Mouse (Mus musculus) embryo, embryonic 11 days (tissue): ENCODE measurements around the gene Stpg1.
A peak's percentile ranks its signal among the peaks of the same experiment; 100 is the strongest.

Experiments
- DNase-seq: peaks from one replicate; pipeline ENCODE4 v3.0.0-alpha.2; 2015

Stpg1 gene

DNA sequence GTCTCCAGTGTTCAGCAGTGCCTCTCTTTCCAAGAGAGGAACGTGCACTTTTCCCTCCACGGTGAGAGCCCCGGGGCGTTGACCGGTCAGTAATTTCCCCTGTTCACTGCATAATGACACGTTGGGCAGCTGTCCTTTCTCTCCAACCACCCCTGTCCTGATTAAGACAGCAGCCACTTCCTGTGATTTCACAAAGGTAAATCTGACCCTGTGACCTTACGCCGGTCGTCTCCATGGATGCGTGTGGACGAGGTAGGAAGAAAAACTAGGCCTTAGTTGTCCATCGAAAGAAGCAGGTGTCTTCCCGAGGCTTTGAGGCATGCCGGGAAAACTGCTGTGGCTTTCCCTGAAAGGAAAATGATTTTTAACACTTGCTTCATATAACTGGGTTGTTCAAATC, 20.3 kb downstream of the Stpg1 start:
- no peak for DNase-seq

DNA sequence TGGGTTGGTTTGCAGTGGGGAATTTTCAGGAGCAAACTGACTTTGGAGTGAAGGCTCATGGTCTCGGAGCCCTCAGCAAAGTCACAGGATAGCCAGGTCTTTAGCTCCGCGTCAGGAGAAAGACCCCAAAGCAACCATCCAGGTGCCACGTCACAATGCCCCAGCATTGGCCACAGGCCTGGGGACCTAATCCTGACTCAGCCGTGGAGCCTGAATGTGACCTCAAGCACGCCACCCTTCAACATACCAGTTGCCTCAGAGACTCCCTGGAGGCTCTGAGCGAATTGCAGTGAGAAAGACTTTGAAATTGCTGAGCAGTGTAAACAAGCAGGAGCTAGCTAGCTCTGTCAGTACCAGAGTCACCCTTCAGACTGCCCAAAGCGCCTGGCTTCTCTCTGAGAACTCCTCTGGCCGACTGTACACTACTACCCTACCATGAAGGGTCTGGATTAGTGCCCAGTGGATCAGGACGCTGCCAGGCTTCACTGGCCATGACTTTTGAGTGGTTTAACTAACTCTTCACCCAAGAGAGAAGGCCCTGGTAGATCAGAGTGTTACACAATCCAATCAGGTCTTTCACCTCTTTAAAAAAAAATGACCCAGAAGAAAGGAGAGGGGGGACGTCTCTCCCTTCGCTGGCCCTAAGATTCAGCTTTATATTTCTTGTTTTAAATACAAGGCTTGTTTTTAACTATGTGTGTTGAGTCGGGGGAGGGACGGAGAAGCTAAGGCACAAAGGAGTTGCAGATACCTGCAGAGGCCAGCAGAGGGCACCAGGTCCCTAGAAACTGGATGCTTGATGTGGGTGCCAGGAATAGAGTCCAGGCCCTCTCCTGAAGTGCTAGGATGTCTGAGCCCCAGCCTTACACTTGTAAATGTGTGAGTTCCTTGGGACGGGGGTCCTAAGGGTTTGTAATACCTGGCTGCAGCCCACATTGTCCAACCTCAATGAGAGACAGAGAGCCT, 22.0 kb downstream of the Stpg1 start:
- peak; percentile 63 for DNase-seq

DNA sequence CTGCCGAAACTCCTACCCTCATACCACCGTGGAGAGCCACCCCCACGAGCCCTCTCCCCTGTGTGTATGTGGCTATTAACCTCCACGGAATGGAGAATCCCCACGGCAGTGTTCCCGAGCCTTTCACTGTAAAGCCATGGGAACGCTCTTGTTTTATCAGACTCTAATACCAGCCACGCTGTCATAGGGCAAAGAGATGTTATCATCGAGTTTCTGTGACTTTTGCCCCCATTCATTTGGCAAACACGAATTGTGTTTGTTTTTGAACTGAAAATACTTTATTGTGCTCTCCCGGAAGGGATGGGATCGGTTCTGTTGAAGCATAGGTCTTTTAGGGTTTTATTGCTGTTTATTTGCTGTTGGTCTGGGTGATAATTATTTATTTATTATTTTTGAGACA, 23.5 kb downstream of the Stpg1 start:
- no peak for DNase-seq

DNA sequence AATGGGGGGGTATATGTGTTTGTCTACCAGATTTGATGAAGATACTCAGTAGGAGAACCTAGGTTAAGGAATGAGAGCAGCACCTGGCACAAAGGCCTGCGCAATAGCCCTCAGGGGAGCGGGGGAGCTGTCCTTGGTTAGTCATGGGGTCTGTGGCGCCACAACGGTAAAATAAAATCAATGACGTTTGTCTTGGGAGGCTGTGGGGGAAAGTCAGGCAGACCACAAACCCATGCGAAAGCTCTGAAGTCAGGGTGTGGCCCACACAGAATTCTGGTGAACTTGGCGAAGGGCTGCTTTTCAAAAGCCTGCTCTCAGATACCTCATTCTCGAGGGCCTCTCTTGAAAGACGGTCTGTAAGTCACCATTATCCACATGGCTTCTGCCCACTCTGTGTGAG, 25.8 kb downstream of the Stpg1 start:
- DNase-seq = no peak

DNA sequence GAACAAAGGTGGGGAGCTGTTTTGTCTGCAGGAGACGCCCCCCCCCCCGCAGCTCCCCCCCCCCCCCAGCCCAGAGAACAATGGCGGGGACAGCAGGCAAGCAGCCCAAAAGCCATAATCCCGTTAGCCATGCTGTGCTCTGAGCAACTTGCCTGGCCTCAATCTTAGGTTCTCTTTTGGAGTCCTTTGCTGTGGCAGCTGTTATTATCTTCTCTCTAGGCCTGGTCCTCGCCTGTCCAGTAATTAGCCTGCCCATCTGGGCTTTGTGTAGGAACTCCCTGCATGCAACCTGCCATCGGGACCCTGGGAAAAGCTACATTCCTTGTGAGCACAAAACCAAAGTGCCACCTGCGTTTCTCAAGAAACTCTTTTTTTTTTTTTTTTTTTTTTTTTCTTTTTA, 29.3 kb downstream of the Stpg1 start:
- DNase-seq = peak; percentile 50

DNA sequence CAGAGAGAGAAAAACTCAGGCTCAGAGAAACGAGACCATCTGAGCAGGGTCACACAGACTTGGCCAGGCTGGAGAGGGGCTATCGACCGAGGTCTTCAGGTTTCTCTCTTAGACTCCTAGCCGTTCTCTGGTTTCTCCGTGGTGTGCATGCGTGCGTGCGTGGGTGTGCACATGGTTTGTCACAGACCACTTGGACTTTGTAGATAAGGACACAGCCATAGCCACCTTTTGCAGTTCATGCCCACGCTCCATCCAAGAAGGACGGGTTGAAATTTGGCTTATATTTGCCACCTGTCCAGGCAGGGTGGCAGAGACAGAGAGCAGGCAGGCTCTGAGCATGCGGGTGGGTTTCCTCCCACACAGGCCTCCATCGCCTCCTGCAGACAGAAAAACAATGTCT, 30.5 kb downstream of the Stpg1 start:
- no peak for DNase-seq

DNA sequence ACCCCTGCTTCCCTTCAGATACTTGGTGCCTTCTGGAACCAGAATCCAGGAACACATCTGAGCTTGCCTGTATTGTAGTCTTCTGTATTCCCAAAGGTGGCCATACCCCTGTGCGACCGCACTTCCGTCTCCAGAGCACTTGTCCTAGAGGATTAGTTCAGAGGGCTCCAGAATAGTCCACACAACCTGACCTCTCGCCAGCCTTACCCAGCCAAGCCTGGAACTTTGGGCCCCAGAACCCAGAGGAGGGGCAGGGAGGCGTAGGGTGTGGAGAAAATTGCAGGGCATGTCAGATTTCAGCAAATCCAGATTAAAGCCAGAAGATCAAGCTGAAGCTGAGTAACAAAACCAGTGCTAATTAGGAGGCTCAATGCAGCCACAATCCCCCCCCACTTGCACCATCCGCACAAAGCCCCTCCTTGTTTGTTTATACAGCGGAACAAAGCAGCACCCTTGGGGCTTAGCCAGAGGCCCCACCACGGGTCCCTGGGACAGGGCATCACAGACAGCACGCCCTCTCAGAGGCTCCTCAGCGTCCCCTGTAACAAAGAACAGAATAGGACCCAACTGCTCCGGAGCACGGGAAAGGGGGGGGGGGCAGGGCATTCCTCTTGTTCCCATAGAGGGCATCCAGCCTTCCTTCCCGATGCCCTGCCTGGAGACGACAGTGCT, 31.6 kb downstream of the Stpg1 start:
- peak; percentile 52 for DNase-seq

DNA sequence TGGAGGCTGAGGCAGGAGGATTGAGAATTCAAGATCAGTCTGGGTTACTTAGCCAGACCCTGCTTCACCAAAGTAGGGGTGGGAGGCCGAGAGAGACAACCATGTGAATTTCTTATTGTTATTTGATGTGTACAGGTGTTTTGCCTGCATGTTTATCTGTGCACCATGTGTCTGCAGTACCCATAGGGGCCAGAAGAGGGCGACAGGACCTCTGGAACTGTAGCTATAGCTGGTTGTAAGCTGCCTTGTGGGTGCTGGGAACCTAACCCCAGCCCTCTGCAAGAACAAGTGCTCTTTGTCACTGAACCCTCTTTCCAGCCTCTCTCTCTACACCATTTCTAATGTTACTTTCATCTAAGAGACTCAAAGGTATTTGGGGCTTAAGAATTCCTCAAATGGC, 35.7 kb downstream of the Stpg1 start:
- no peak for DNase-seq

DNA sequence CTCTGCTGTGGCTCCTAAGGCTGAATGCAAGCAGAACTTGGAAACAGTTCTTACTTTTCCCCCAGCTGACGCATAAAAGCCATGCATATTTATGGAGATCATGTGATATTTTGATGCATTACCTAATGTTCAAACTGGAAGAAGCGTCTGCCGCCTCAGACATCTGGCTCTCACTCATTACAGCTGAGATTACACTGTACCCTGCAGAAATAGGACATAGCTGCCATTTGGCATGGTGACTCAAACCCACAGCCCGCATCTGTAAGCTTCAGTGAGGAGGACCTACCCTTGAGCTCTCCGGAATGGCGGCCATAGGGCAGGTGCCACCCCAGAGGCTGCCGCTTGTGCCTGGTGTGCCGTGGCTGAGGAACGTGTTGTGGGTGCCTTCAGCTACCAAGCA, 36.6 kb downstream of the Stpg1 start:
- DNase-seq = no peak

DNA sequence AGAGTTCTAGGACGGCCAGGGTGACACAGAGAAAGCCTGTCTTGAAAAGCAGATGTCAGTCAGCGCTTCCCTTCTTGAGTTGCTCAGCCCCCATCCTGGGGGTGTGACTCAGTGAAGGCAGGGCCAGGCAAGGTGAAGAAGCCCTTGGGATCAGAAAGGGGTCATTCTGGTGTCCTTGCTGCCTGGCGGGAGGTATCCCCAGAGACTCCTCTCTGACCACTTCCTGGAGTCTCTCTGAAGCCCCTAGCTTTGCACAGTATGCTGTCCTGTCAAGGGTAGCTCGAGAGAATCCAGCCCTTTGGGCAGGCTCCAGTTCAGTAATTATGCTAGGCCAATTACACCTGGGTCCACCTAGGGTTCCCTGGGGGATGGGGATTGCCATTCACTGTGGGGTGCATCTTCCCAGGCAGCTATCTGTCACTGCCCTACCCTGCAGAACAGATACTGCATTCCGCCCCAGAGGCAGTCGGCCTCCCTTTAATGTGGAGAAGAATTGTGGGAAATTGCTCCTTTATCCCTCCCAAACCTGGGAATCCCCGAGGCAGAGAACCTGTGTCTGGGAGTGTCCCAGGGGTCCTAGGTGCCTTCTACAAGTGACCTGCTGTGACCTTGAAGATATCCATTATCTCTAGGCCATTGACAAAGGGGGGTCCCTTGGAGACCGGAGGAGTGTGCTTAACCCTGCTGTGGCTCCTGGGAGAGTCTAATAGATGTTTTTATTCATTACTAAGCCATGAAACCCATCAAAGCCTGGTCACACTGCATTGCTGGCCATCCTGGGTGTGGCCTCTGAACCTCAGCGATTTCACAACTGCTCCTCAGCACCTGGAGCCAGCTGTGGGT, 37.4 kb downstream of the Stpg1 start:
- DNase-seq = no peak

DNA sequence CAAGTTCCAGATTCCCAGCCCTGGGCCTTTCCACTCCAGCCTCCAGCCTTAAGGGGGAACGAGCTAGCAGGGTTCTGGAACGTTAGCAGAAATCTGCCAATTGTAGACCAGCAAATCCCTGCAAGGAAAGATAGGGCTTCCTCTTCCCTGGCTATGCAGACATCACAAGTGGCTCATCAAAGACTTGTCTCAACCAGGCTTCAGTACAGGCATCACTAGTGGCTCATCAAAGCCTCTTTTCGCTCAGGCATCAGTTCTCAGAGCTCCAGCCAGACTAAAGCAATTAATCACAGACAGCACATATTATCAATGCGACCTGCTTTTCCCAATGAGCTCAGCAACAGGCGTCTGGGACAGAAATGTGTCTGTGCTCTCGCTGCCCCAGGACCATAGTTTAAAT, 38.4 kb downstream of the Stpg1 start:
- no peak for DNase-seq

DNA sequence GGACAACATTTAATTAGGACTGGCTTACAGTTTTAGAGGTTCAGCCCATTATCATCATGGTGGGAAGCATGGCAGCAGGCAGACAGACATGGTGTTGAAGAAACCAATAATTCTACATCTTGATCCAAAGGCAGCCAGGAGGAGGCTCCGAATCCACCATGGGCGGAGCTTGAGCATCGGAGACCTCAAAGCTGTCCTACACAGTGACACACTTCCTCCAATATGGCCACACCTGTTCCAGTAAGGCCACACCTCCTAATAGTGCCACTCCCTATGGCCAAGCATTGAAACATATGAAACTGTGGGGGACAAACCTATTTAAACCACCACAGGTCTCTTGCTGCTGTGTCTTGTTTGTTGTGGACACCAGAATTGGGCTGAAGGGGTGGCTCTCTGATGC, 40.4 kb downstream of the Stpg1 start:
- DNase-seq = no peak

DNA sequence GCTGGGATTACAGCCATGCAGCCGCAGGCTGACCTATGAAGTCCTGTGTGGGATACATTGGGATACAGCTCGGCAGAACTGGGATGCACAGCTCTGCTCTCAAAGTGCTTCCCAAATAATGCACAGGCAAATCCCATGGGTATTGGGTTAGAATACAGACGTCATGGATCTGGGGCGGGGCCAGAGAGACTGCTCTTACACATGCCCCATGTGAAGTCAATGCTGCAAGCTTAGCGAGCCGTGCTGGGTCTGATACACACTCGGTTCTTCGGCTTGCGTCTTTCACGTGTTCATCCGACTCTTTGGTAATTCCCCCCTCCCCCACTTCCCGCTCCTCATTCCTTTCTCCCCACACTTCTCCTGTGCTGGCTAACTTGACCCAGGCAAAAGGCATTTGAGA, 44.5 kb downstream of the Stpg1 start:
- DNase-seq = no peak

DNA sequence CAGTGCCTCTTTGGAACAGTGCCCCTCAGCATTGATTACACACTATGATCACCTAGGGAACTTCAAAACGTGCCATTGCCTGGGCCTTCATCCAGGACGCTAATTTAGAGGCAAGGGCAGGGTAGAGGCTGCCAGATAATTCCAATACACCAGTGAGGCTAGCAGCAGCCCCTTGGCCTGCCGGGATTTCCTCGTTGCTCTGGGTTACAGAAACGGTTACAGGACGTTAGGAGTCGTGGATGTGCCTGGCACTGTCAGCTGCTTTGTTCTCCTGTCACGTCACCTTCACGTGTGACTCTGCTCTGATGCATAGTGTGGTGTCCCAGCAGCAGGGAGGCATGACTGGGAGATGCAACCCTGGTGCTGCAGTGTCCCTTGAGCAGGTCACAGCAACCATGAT, 45.5 kb downstream of the Stpg1 start:
- DNase-seq = no peak

DNA sequence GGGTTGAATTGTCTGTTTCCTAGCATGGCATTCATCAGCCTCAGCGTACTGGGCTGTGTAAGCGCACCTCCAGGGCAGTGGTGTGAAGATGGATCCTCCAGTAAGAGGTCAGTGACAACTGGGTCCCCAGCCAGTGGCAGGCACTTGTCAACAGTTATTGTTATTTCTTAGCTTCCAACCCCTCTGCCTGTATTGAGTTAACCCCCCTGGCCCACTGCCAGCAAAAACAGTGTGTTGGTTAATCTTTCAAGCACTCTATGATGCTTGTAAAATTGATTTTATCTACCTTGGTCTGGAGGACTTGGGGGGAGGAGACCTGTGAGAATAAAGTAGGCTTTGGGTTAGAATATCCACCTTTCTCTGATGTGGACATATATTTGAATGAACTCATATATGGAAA, 49.7 kb downstream of the Stpg1 start:
- no peak for DNase-seq

DNA sequence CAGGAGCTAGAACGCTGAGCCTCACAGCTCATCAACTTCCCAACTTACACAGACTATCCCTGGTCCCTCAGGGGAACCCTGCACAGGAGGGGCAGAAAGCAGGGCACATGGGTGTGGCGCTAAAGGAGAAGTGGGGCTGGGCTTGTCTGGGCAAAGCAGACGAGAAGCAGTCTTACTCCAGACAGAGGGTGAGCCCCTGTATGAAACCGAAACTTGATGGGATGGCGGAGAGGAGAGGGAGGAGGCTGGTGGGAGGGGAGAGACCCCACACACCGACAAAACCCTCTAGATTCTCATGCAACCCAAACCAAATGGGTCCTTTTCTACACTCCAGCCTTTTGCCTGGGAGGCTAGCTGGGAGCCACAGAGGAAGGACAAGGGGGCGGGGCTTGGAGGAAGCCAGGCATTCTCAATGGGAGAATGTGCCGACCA, 50.5 kb downstream of the Stpg1 start:
- DNase-seq = peak; percentile 51

DNA sequence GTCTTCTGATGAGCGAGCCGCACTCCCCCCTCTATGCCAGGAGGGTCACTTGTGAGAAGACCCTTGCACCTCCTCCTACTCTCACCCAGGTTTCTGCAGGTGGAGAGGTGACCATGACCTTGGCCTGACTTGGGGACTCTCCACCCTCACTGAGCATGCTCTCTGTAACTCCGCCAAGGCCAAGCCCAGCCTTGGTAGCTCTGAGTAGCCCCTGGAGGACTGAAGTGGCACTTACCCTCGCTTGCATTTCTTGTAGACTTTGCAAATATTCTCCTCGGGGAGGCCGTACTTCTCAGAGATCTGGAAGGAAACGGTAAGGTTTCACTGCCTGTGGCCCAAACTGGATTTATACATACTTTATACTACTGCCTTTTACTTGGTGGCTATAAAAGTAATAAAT, 51.4 kb downstream of the Stpg1 start:
- DNase-seq = no peak

DNA sequence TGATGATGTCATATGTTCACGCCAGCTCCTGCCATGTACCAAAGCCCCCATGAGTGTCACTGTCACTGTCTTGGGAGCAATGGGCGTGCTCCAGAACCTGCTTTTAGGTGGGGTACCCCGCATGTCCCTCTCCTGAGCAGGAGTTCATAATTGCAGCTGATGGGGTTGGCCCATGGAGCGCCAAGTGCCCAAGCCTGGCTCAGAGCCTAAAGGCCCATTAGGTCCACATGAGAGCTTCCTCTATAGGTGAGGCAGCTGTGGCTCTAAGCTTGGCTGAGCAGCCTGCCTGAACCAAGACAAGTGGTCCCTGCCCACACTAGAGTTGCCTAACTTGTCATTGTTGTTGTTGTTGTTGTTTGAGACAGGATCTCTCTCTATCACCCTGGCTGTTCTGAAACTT, 52.2 kb downstream of the Stpg1 start:
- no peak for DNase-seq

DNA sequence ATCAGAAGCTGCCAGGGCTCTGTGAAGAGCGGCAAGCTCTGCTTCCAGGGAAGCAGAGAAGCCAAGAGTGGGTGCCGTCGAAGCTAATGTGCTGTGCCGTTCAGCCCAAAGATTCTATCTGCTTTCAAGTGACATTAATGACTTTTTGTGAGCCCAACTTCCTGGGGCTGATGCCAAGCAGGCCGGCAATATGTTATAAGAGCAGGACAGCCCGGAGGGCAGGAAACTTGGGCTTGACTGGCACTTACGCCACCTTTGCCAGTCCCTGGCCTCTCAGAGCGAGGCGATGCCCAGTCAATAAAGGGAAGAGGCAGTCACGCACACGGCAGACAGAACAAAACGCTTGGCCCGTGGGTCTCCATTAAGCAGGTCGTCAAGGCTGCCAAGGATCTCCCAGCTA, 53.0 kb downstream of the Stpg1 start:
- DNase-seq = no peak

DNA sequence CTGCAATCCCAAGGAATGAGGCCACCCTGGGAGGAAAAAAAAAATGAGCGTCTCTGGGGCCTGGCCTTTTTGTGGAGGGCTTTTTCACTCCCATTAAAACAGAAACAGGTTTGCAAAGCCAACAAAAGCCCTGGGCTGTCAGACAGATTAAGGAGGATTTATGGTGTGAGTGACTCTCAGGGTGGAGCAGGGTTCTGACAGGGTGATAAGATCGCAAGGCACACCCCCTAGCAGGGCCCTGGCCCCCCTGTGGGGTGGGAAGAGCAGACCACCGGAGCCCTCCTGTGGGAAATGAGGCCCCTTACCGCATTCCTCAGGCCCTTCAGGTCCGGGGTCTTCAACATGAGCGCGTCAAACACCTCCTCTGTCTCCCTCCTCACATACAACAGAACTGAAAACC, 53.5 kb downstream of the Stpg1 start:
- DNase-seq = no peak

DNA sequence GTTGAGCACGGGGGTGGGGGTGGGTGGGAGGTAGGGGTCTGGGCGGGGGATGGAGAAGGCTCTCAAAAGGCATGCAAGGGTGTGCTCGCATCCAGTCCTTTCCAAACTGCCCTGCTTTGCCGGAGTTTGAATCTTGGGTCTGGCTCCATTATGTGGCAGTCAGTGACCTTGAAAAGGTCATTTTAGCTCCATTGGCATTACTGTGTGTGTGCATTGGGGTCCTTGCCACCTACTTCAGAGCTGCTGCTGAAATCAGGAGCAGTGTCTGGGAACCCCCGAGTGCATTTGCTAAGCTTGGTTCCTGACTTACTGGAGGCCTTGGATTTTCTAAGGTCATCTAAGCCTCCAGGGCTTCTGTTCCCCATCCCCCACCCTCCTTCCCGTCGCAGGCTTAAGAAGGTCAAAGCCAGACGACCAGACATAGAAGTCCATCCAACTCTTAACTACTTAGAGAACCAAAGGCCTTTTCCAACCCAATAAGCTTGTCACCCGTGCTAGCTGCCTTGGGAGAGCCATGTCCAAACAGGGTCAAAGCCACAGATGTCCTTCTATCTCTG, 54.0 kb downstream of the Stpg1 start:
- DNase-seq = no peak

DNA sequence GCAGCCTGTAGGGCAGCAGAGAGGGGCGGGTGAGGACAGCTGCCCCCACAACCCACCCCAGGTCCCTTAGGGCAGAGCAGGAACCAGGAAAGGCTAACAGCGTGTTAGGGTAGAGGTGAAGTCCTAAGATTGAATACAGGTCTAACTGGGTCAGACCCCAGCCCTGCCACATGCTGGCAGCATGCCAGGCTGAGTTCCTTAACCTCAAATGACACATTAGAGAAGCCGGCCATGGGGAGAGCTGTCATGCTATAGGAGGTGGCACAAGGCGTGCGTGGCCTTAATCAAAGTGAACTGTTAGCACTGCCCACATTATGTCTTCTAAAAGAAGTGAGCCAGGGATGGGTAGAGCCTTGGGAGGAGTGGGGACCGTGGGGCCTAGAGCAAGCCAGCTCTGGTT, 54.7 kb downstream of the Stpg1 start:
- no peak for DNase-seq

DNA sequence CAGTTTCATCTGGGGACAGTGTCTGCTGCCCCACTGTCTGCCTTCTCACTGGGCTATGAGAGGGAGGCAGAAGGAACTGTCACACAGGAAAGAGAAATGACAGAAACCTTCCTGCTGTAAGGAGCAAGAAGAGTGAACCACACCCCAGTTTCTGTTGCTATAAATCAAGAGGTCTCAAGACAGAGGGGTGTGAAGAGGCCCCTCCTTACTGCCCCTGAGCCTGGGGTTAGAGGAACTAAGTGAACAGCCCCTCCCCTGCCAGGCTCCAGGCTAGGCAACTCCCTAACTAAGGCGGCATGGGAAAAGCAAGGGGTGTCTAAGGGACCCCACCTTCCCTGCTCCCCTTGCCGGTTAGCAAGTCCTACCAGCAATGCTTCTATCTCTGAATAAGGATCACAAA, 69.2 kb downstream of the Stpg1 start:
- DNase-seq = no peak
